Mouse (Mus musculus): ENCODE results near the gene Olfr983. TPM values are rescaled to one million over a fixed set of nuclear protein-coding genes. Genes with fewer than 3 reads are reported as not detected.

The Olfr983 gene
- total and polyA plus RNA-seq, 3 experiments = not detected

GRCm38 (mm10) chr9:40094769-40095168, 1.4 kb upstream of the Olfr983 start:
- in situ Hi-C loops (cut with MboI; ENCODE audit: low pct_ligation_motif_present, low pct_unique_long_range_greater_than_20kb, low sequenced_read_pairs) = no loop called here
- no peak for TF ChIP-seq CTCF (conservative IDR thresholded peaks at IDR 0.05 in 1 of 2, IDR thresholded peaks at IDR 0.05 in 1 of 2; ENCODE audit: low read depth in 2 of 2, low read length in 2 of 2)
- no peak for TF ChIP-seq POLR2AphosphoS2 (IDR thresholded peaks at IDR 0.05; ENCODE audit: low read depth, low read length)
- no peak for DNase-seq (ENCODE audit: extremely low read depth)

DNA sequence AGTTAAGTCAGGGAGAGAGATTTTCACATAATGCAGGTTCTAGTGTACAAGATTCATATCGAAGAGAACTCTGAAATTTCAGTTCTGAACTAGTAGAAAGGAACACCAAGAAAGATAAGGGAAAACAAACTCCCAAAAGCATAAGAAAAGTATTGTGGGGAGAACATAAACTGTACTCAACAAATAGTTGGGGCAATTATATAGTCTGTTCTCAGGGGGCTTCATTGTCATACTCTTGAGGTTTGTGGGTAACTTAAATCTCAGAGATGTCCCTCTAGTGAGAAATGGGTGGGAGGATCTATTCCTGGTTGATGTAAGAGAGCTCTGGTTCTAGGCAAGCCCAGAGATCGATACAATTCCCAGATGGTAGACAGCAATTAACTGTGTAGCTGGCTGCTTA, 19.9 kb downstream of the Olfr983 start, which contains the start of gene Olfr982:
TSS of gene Olfr982 (plus strand) at position 301 of the 400 bp plus-strand sequence.
- TF ChIP-seq USF2 (conservative IDR thresholded peaks at IDR 0.05; ENCODE audit: low read depth, low read length) (no peak), MYC (IDR thresholded peaks at IDR 0.05; ENCODE audit: low read depth, low read length) (no peak), ZMIZ1 (IDR thresholded peaks at IDR 0.05; ENCODE audit: low read depth, low read length) (no peak), ZC3H11A (IDR thresholded peaks at IDR 0.05; ENCODE audit: low read depth, low read length) (no peak), JUND (conservative IDR thresholded peaks at IDR 0.05; ENCODE audit: low read depth, low read length) (no peak), SMC3 (IDR thresholded peaks at IDR 0.05; ENCODE audit: low read depth, low read length) (no peak), ZNF384 (IDR thresholded peaks at IDR 0.05; ENCODE audit: low read depth, low read length) (no peak), MEF2A (IDR thresholded peaks at IDR 0.05; ENCODE audit: borderline replicate concordance, low read depth, low read length) (no peak), NELFE (IDR thresholded peaks at IDR 0.05; ENCODE audit: low read depth, low read length) (no peak), HCFC1 (IDR thresholded peaks at IDR 0.05; ENCODE audit: low read depth, low read length) (no peak), CHD1 (IDR thresholded peaks at IDR 0.05; ENCODE audit: low read depth, low read length) (no peak), MAFK (IDR thresholded peaks at IDR 0.05; ENCODE audit: insufficient replicate concordance, low read length) (no peak), TBP (conservative IDR thresholded peaks at IDR 0.05; ENCODE audit: low read depth, low read length) (no peak), ZKSCAN1 (IDR thresholded peaks at IDR 0.05; ENCODE audit: borderline replicate concordance, low read depth, low read length) (no peak), UBTF (IDR thresholded peaks at IDR 0.05; ENCODE audit: low read depth, low read length) (no peak), MAZ (IDR thresholded peaks at IDR 0.05; ENCODE audit: low read depth, low read length) (no peak), RAD21 (IDR thresholded peaks at IDR 0.05; ENCODE audit: low read depth, low read length) (no peak)
- in situ Hi-C loops (cut with MboI; ENCODE audit: low pct_ligation_motif_present, low pct_unique_long_range_greater_than_20kb, low sequenced_read_pairs) = no loop called here
- dilution Hi-C loops (cut with MboI; ENCODE audit: extremely low pct_ligation_motif_present, extremely low pct_unique_long_range_greater_than_20kb, low sequenced_read_pairs) = no loop called here
- H3K27ac ChIP-seq (ENCODE audit: insufficient read depth, low read depth) = no peak within 1 kb of the TSS
- H3K27me3 ChIP-seq (replicated peaks) = no peaks in the 10 kb centered on the region
- H3K4me1 ChIP-seq (ENCODE audit: control insufficient read depth in 1 of 2, insufficient read depth in 2 of 2) = no peaks in the 10 kb centered on the region
- H3K9ac ChIP-seq (ENCODE audit: insufficient read depth, low read depth) = no peak within 1 kb of the TSS
- H3K79me2 ChIP-seq (replicated peaks; ENCODE audit: control insufficient read depth, extremely low read depth, insufficient read depth, poor library complexity, severe bottlenecking) = no peaks in the 10 kb centered on the region
- no peaks in the 10 kb centered on the region for H3K36me3 ChIP-seq (replicated peaks in 1 of 2; ENCODE audit: control insufficient read depth in 1 of 2, insufficient read depth in 1 of 2, low read length in 1 of 2)
- no peak within 1 kb of the TSS for H3K4me2 ChIP-seq (ENCODE audit: insufficient read depth, low read depth, poor library complexity, severe bottlenecking)
- no peak for DNase-seq (ENCODE audit: extremely low read depth)
- no peaks in the 10 kb centered on the region for H3K9me3 ChIP-seq (replicated peaks; ENCODE audit: low read length)
- H3K4me3 ChIP-seq (replicated peaks in 1 of 3; ENCODE audit: low read depth in 2 of 3, low read length in 2 of 3, poor library complexity in 1 of 3) = no peak within 1 kb of the TSS

More at GRCm38 (mm10) chr9:40094769-40095168, 1.4 kb upstream of the Olfr983 start:
- no peaks in the 10 kb centered on the region for H3K36me3 ChIP-seq (replicated peaks in 1 of 2; ENCODE audit: control insufficient read depth in 1 of 2, insufficient read depth in 1 of 2, low read length in 1 of 2)
- dilution Hi-C loops (cut with MboI; ENCODE audit: extremely low pct_ligation_motif_present, extremely low pct_unique_long_range_greater_than_20kb, low sequenced_read_pairs) = no loop called here
- no peaks in the 10 kb centered on the region for H3K79me2 ChIP-seq (replicated peaks; ENCODE audit: control insufficient read depth, extremely low read depth, insufficient read depth, poor library complexity, severe bottlenecking)
- no peak overlapping the region for H3K9ac ChIP-seq (ENCODE audit: insufficient read depth, low read depth)
- H3K27ac ChIP-seq (ENCODE audit: insufficient read depth, low read depth) = no peak overlapping the region
- H3K27me3 ChIP-seq (replicated peaks) = no peaks in the 10 kb centered on the region
- H3K4me3 ChIP-seq (replicated peaks in 1 of 3; ENCODE audit: low read depth in 2 of 3, low read length in 2 of 3, poor library complexity in 1 of 3) = no peak overlapping the region
- no peaks in the 10 kb centered on the region for H3K4me1 ChIP-seq (ENCODE audit: control insufficient read depth in 1 of 2, insufficient read depth in 2 of 2)
- H3K4me2 ChIP-seq (ENCODE audit: insufficient read depth, low read depth, poor library complexity, severe bottlenecking) = no peak overlapping the region
- H3K9me3 ChIP-seq (replicated peaks; ENCODE audit: low read length) = no peaks in the 10 kb centered on the region
